Mouse (Mus musculus) intestine, postnatal 0 days (tissue): Measurements from ENCODE around the gene Kcna1. TPM values are rescaled to one million over a fixed set of nuclear protein-coding genes. Genes with fewer than 3 reads are reported as not detected.
A peak's percentile ranks its signal among the peaks of the same experiment; 100 is the strongest.

Experiments
- ATAC-seq: fragments of 200-750 bp; cut with Nextera tagmentation; 2 replicates; pipeline ENCODE4 v1.8.0; 2017; ENCODE audit warnings: mild to moderate bottlenecking, moderate TSS enrichment, moderate library complexity
- H3K27ac ChIP-seq: fragments of 300-500 bp; sonication (generic); 2 replicates; pipeline ENCODE4 v1.5.1; 2014; ENCODE audit warnings: mild to moderate bottlenecking, low read depth, low read length, moderate library complexity
- H3K27me3 ChIP-seq: fragments of 300-500 bp; sonication (generic); replicated peaks from 2 replicates; pipeline ENCODE4 v1.6.1; 2014; ENCODE audit warnings: low read length, mixed read lengths; ENCODE audit not compliant: control insufficient read depth, insufficient read depth
- H3K36me3 ChIP-seq: fragments of 300-500 bp; sonication (generic); 2 replicates; pipeline ENCODE4 v1.6.1; 2014; ENCODE audit warnings: mild to moderate bottlenecking, moderate library complexity; ENCODE audit not compliant: control insufficient read depth, insufficient read depth
- H3K4me1 ChIP-seq: fragments of 300-500 bp; sonication (generic); replicated peaks from 2 replicates; pipeline ENCODE4 v1.6.1; 2014; ENCODE audit warnings: antibody characterized with exemption, low read length, mixed read lengths; ENCODE audit not compliant: control insufficient read depth, insufficient read depth
- H3K4me2 ChIP-seq: fragments of 300-500 bp; sonication (generic); replicated peaks from 2 replicates; pipeline ENCODE4 v1.6.1; 2014; ENCODE audit warnings: low read depth, mild to moderate bottlenecking, moderate library complexity
- H3K4me3 ChIP-seq: fragments of 300-500 bp; sonication (generic); 2 replicates; pipeline ENCODE4 v1.5.1; 2014; ENCODE audit warnings: low read depth, low read length
- H3K9ac ChIP-seq: fragments of 300-500 bp; sonication (generic); 2 replicates; pipeline ENCODE4 v1.6.1; 2014; ENCODE audit warnings: mild to moderate bottlenecking, low read depth, low read length
- H3K9me3 ChIP-seq: fragments of 300-500 bp; sonication (generic); 2 replicates; pipeline ENCODE4 v1.6.1; 2016; ENCODE audit warnings: mixed run types; ENCODE audit not compliant: control insufficient read depth
- CTCF ChIP-seq: sonication (generic); IDR thresholded peaks from 2 replicates; pipeline ENCODE4 v1.5.1; 2016; ENCODE audit warnings: low read depth, mild to moderate bottlenecking, control low read depth, antibody characterized with exemption, moderate library complexity
- WGBS: fragments of 180-500 bp; shearing (Covaris S2); extraction: QIAGEN DNeasy Blood & Tissue Kit; methylation state at CpG from one replicate; pipeline ENCODE4 v1.1.7; 2014; 5-methylcytosine and 5-hydroxymethylcytosine counted together
- polyA plus RNA-seq: library from polyadenylated mRNA; unstranded; fragments of >200 nt; fragmentation: Nextera tagmentation; extraction: Ambion mirVana; gene quantifications from 2 replicates; pipeline ENCODE4 v1.2.1, GENCODE M21; 2015

The Kcna1 gene
- polyA plus RNA-seq, 1 experiment from 2014 or later: 0.16 TPM

GRCm38 (mm10) chr6:126643341-126644055 lies 2.7 kb downstream of the Kcna1 start:
- no peak for ATAC-seq
- 0 out of 2 replicates have a peak, but pooled peaks cover 5% of the 10 kb centered on the region for H3K4me1 ChIP-seq
- 2% methylated on average over 25 of the region's 25 CpGs for WGBS

GRCm38 (mm10) chr6:126642856-126643321 lies 3.3 kb downstream of the Kcna1 start:
- peak; percentile 50 for TF ChIP-seq CTCF
- Histone ChIP-seq H3K4me3 (peak overlapping the region; percentile 42), H3K4me1 (0 out of 2 replicates have a peak, but pooled peaks cover 5% of the 10 kb centered on the region), H3K9me3 (no peaks in the 10 kb centered on the region), H3K36me3 (no peaks in the 10 kb centered on the region), H3K27me3 (peaks cover 76% of the 10 kb centered on the region), H3K27ac (no peak overlapping the region), H3K9ac (no peak overlapping the region), H3K4me2 (peak overlapping the region; percentile 73)
- ATAC-seq: no peak
- WGBS: 2% methylated on average over 36 of the region's 36 CpGs

More at GRCm38 (mm10) chr6:126643341-126644055, 2.7 kb downstream of the Kcna1 start:
- no peak overlapping the region for H3K27ac ChIP-seq
- no peak overlapping the region for H3K9ac ChIP-seq
- H3K36me3 ChIP-seq: no peaks in the 10 kb centered on the region
- peak overlapping the region; percentile 42 for H3K4me3 ChIP-seq
- no peaks in the 10 kb centered on the region for H3K9me3 ChIP-seq
- TF ChIP-seq CTCF: no peak
- H3K27me3 ChIP-seq: peaks cover 76% of the 10 kb centered on the region
- H3K4me2 ChIP-seq: peak overlapping the region; percentile 73

- 58% methylated on average over 7 of the region's 7 CpGs for WGBS
Observed at GRCm38 (mm10) chr6:126628451-126628850, 17.7 kb downstream of the Kcna1 start.

GRCm38 (mm10) chr6:126618455-126618854 lies 27.7 kb downstream of the Kcna1 start:
- H3K27me3 ChIP-seq: no peaks in the 10 kb centered on the region
- no peak overlapping the region for H3K9ac ChIP-seq
- H3K27ac ChIP-seq: no peak overlapping the region
- H3K4me3 ChIP-seq: no peak overlapping the region
- no peak for ATAC-seq
- no peak for TF ChIP-seq CTCF
- H3K36me3 ChIP-seq: no peaks in the 10 kb centered on the region
- H3K9me3 ChIP-seq: no peaks in the 10 kb centered on the region
- no peak overlapping the region for H3K4me2 ChIP-seq
- H3K4me1 ChIP-seq: no peaks in the 10 kb centered on the region
- WGBS: 81% methylated on average over 4 of the region's 4 CpGs

More at GRCm38 (mm10) chr6:126628451-126628850, 17.7 kb downstream of the Kcna1 start:
- ATAC-seq: peak; percentile 45; the same call in 1 of the 2 replicates
- Histone ChIP-seq H3K4me1 (no peaks in the 10 kb centered on the region), H3K4me3 (no peak overlapping the region), H3K27me3 (no peaks in the 10 kb centered on the region), H3K9ac (no peak overlapping the region), H3K27ac (no peak overlapping the region), H3K9me3 (no peaks in the 10 kb centered on the region), H3K4me2 (no peak overlapping the region), H3K36me3 (no peaks in the 10 kb centered on the region)
- TF ChIP-seq CTCF: no peak

- no peak for ATAC-seq
- WGBS: 74% methylated on average over 4 of the region's 4 CpGs
Observed at GRCm38 (mm10) chr6:126610746-126611145, 35.4 kb downstream of the Kcna1 start.

GRCm38 (mm10) chr6:126609193-126609947 lies 36.8 kb downstream of the Kcna1 start:
- Histone ChIP-seq H3K36me3 (no peaks in the 10 kb centered on the region), H3K4me1 (no peaks in the 10 kb centered on the region), H3K4me2 (no peak overlapping the region), H3K9me3 (no peaks in the 10 kb centered on the region), H3K27ac (no peak overlapping the region), H3K27me3 (no peaks in the 10 kb centered on the region), H3K9ac (no peak overlapping the region), H3K4me3 (no peak overlapping the region)
- 67% methylated on average over 17 of the region's 17 CpGs for WGBS
- no peak for TF ChIP-seq CTCF
- no peak for ATAC-seq

More at GRCm38 (mm10) chr6:126610746-126611145, 35.4 kb downstream of the Kcna1 start:
- H3K27ac ChIP-seq: no peak overlapping the region
- H3K9me3 ChIP-seq: no peaks in the 10 kb centered on the region
- H3K4me1 ChIP-seq: no peaks in the 10 kb centered on the region
- no peak overlapping the region for H3K4me3 ChIP-seq
- H3K27me3 ChIP-seq: no peaks in the 10 kb centered on the region
- H3K36me3 ChIP-seq: no peaks in the 10 kb centered on the region
- H3K9ac ChIP-seq: no peak overlapping the region
- no peak overlapping the region for H3K4me2 ChIP-seq
- no peak for TF ChIP-seq CTCF
